Mouse (Mus musculus) telencephalon, adult 2 months (tissue): ENCODE measurements around the gene Plcd1.

Experiments
- DNase-seq: peaks from one replicate; pipeline ENCODE4 v3.0.0-alpha.2; 2011; ENCODE audit warnings: low read depth, low spot score

Plcd1 gene

DNA sequence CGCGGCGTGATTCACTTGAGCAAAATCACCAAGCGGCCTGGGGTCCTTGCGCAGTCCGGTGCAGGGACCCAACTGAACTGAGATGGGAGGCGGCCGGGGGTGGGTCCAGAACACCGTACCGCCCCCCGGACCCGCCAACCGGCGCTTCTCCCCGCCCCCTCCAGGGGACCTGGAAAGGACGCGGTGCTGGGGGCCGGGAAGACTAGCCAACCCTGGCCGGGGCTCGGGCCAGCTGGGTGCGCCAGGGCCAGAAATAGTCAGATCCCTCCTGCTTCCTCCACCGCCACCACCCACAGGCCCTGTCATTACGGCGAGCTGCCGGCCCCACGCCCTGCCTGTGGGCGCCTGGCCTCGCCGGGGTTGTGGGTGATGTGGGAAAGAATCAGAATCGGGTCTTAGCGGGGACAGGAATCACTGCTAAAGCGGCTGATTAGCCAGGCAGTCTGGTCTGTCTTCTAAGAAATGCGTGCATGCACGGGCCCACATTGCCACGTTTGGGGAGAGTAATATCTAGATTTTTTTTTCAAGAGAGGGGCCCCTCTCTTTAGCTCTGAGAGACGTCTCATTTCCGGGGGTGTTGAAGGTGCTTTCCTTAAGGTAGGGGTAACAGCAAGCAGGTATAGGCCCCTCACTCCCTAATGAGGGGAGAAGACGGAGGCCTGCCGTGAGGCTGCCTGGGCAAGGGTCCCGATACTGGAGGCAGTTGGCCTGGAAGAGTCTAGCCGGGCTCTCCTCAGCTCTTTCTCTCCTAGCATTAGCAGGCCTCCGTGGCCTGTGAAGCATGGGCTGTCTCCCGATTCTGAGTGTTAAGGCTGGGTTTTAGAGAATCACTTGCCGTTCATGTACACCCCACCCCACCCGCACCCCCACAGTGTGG is at the start of gene Plcd1:
Gene Plcd1 (minus strand): TSS at position 84 of the 877 bp plus-strand sequence.
- peak; percentile 33 for DNase-seq

DNA sequence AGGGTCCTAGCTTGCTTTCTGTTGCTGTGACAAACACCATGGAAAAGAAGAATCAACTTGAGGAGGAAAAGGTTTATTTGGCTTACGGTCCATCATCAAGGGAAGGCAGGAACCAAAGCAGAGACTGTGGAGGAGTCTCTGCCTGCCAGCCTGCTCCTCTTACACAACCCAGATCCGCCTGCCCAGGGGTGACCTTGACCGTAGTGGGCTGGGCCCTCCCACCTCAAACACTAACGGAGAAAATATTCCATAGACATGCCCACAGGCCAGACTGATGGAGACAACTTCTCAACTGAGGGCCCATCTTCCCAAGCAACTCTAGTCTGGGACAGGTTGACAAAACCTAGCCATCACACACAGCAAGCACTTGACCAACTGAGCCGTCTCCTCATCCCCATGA is 48.8 kb upstream of the Plcd1 start:
- DNase-seq = no peak

DNA sequence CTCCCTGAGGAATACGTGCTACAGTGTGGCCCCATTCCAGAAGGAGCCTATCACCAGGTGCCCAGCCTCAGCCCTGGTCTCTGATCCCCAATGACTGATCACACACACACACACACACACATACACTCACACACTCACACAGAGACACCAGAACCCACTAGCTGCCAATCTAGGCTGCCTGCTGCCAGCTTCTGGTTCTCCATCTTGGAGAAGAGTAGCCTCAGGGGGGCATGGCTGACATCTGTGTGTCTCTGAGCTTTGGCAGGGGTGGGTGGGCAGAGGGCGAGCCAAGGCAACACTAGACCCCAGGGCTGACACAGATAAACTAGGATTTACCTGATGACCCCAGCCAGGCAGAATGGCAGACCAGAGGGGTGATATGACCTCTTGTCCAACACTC is 45.5 kb upstream of the Plcd1 start:
- DNase-seq = no peak

DNA sequence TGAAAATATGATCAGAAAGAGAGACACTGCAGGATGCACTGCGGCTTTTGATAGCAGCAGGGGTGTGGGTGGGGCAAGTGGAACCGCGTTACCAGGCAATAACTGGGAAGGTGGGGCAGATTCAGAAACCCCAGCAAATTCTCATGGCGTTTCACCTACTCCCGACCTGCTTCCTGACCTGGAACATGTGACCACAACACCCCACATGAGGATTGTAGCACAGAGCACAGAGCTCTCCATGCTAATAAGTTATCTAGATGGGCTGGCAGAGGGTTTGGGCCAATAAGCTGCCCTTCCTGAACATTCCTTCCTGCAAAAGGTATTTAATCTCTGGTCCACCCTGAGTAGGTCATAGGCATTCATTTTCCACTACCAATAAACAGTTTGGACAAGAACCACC is 37.4 kb upstream of the Plcd1 start:
- no peak for DNase-seq

DNA sequence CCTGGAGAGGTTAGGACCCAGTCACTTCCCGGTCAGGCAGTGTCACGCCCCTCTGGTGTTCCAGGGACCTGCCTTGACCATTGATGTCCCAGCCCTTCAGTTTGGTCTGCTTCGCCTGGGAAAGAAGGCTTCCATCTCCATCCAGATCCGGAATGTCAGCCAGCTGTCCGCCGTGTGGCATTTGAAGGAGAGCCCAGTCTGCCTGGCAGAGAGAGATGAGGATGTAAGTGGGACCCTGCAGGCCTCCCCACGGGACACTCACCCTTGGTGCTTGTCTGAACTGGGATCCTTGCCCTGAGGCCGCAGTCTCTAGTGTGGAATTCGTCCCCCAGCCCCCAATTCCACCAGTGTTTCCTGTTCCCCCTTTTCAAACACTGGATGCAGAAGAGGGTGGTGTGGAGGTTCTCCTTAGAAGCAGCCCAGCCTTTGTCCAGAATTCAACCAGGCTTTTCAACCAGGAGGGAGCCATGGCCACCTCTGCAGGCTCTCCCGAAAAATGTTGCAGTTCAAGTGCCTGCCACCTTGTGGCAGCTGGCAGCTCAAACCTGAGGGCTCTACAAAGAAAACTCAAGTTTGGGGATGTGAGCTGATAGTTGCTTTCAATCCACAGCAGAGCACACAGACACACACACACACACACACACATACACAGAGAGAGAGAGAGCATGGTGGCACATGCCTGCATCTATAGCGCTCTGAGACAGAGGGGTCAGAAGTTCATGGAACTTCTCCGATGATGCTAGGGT is 35.3 kb upstream of the Plcd1 start:
- no peak for DNase-seq

DNA sequence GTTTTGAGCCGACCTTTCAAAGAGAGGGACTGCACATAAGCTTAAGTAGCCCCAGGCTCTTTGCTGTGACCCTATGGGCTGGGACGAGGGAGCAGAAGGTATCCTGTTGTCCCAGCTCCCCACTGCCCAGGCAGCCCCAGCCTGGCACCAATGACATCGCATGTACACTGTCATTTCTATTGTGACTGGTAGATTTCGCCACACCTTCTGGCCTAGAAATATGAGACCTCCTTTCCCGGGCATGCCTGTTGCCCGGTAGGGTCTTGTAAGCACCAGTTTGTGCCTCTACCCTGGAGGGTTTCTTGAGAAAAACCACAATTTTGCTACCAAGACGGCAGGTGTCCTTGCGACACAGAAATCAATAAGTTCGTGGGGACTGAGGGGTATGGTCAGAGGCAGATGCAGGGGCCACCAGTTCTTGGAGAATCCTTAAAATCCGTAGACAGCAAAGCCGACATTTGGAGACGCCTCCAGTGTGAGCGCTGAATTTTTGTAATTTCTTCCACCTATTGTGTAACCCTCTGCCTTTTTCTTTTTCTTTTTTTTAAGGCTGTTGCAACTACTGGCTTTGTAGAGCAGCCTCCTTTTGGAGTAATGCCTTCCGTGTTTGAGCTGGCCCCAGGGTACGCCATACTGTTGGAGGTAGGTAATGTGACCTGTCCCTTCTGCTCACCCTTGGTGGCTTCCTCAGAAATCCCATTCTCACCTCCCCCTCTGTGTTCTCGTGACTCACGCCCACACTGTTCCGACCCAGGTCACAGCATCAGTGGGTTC is 29.5 kb upstream of the Plcd1 start:
- DNase-seq = no peak

DNA sequence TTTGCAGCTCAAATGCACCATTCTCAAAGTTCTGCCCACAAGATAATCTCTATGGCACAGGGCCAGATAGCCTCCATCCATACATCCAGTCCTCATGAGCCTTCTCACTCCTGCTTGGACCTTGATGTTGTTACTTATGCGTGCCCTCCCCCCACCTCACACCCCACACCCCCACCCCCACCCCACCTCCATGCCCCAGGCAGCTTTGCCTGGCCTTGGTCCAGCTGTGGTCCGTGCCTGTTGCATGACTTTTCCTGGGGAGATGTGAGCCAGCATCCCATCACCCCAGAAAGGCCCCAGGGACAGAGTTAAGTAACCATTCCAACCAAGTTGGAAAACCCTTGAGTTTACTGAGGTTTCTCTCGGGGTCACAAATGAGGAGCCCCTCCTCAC is 26.9 kb upstream of the Plcd1 start:
- DNase-seq = no peak

DNA sequence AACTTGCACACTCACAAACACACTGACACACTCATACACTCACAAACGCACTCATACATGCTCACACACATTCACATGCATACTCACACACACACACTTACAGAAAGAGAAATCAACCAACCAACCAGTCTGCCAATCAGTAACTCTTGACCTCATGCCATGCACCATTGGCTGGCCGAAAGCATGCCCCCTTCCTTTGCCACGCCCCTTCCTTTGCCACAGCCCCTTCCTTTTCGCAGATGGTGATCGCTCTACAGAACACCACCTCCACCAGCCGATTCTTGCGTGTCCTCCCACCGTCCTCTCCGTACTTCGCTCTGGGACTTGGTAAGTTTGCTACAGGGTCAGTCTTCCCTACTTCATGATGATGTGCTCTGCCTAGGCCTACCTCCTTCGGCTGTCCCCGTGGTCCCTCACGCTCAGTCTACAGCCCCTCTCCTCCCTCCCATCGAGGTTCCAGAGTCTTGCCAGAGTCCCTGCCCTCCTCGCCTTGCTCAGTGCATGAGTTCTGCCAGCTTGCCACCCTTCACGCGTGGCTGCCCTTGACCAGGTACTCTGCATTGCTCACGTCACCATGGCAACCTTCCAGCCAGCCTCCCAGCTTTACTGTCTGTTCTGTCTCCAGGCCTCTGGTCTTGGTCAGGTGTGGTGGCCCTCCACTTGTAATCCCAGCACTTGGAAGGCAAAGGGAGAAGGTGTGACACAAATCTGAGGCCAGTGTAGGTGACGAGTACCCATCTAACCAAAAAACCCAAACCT is 26.3 kb upstream of the Plcd1 start:
- no peak for DNase-seq

DNA sequence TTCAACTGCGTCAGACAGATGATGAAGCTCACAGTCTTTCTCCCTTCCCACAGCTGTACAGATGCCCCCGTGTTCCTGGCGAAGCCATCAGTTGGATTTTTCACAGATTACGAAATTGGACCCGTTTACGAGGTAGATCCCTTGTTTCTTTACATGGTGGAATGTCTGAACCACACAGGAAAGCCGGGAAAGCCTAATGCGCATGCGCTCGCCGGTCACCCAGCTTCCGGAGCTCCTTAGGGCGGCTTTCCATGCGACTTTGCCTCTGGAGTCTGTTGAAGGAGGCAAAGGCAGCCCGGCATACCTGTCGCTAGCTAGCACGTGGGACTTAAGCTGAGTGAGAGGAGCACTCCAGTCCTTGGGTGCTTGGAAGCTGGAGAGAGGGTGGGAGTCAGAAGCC is 21.6 kb upstream of the Plcd1 start:
- no peak for DNase-seq

DNA sequence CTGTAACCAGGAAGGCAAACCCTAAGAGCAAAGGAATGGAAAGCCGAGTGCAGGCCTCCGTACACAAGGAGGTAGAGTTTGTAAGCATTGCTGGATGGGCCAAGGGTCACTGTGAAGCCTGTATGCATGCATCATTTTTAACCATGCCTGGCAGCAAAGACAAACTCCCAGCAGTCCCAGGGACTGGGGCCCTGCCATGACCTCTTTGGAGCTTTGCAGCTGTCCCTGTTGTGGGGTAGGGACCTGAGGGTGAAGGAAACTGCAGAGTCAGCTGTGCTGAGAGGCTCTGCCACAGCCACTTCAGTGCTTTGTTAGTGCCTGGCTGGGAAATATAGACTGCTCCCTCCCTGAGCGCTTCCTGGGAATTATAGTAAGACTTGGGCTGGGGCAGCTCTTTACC is 17.3 kb upstream of the Plcd1 start:
- DNase-seq = no peak

DNA sequence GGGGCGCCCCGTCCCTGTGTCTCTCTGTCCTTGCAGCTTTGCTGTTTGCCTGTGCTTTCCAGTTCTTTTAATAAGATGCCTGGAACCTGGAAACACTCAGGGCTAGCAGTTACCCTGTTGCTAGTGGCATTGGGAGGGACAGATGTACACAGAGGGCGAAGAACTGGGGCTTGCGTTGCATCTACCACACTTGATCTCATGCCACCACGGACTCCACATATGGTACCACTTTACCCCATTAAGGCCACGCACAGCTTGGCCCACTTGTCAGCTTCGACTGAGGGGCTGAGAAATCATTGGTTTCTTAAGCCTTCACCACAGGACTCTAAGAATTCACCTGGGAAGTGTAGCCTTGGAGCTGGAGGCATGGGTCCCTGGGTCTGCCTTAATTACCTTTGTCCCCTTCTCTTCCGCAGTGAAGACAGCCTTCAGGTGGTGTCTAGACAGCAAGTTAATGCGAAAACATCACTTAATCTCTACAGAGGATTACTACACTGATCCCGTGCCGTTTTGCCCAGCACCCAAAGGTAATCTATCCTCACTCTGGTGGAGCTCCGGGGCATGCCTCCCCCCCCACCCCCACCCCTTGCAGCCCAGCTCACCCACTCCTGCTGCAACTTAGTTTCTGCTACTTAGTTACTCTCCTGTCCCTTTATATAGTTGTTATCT is 16.5 kb upstream of the Plcd1 start:
- no peak for DNase-seq

DNA sequence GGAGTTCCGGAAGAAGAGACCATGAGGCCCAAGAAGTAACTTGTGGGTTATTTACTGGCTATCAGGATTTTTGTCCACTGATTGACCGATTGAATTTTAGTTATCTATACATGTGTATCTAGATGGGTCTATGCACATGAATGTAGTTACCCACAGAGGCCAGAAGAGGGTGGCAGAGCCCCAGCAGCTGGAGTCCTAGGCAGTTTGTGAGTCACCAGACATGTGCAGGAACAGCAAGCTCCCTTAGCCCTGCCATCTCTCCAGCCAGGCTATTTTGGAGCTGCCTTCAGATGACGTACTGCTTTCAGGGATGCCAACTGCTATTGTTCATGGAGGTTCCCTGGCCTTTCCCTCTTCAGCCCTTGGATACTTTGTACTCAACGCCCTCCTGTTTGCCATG is 14.3 kb upstream of the Plcd1 start:
- no peak for DNase-seq

DNA sequence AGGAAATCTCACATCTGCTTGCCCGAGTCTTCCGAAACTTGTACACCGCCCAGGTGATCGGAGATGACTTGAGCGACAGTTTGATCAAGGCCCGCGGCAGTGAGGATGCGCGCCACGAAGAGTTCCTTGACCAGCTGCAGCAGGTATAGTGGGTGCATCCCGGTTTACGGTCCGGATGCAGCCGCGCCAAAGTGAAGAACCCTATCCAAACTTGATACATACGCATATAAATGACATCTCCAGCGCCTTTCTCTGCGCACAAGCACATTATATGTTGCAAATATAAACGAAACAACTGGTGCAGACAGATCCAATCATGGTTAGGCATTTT is 9.4 kb upstream of the Plcd1 start:
- DNase-seq = no peak

DNA sequence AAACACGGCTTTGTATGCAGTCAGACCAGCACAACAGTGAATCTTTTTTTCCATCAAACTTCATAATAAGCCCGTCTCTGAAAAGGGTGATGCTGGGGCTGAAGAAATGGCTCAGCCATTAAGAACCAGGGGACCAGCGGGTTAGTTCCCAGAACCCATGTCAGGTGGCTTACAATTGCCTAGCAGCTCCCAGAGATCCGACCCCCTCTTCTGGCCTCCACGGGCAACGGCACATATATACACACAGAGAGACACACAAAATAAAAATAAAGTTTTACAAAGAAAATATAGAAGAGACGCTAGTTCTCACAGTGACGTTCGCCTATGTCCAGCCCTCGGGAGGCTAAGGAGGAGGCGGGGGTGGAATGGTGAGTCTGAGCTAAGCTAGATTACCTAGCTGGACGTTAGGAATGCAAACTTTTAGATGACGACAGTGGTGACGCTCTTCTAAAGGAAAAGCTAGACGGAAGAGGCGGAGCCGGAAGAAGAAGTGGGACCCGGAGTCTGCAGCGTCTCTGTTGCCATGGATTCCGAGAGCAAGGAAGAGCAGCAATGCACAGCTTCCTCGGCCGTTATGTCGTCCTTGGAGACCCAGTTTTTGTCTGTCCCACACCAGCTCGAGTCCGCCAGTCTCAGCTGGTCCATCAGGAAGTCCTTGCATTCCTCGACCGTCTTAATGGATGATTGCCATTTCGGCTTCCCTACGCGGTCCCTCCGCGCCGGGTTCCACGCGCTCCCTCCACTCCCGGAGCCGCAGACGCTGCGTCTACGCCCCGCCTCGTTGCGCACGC is 8.9 kb upstream of the Plcd1 start, which contains the start of gene Dlec1:
Gene Dlec1 (plus strand): TSS at position 487 of the 791 bp plus-strand sequence.
- peak; percentile 91 for DNase-seq

DNA sequence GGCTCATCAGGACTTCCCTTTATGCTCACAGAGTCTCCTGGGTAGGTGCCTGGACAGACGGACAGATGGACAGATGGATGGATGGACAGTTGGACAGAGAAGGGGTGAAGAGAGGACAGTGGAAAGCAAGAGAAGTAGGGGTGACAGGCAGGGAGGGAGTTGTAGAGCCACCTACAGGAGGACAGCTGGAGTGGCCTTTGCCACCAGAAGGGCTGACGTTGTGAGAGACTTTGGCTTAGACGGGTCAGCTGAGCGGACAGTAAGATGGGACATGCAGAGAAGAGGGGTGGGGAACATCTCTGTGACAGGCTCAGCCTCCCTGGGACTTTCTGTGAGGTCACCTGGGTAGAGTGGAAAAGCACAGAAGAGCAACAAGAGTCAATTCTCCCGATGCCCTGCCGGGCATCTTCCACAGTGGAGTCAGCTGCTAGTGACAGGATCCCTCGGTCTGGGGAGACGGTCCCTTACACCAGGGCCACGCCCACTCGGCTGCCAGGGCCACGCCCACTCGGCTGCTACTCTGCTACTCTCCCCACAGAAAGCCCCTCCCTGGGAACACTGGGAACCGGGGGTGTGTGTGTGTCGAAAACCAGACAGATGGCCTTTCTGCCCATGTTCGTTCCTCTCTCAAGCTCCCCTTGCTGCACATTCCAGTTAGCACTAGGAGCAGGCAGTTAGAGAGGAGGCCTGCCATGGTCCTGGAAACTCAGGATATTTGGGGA is 7.0 kb upstream of the Plcd1 start:
- no peak for DNase-seq

DNA sequence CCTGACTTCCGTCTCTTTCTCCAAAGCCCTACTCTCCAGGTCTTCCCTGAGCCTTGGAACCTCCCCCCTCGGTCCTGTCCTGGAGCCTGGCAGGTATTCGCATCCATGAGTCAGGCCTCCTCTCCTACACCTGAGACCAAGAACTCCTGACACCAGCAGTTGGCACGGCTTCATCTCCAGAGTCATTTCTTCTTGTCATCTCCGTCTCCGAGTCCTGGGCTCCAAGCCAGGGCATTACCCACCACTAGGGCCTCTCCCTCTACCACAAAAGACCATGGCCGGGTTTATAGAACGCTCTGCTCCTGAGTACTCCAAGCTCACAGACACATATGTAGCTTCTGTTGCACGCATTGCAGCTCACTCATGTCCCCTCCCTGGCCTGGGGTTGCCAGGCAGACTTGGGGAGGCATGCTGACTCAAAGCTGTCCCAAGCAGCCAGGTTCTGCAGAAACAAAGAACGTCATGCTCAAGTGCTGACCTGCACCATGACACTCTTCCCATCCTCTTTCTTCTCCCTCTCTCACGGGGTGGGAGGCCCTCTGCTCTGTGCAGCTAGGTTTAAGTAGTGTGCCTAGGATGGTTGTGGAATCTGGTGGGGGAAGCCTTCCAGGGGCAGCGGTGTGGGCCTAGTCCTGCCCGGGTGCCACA is 1.3 kb upstream of the Plcd1 start:
- no peak for DNase-seq

DNA sequence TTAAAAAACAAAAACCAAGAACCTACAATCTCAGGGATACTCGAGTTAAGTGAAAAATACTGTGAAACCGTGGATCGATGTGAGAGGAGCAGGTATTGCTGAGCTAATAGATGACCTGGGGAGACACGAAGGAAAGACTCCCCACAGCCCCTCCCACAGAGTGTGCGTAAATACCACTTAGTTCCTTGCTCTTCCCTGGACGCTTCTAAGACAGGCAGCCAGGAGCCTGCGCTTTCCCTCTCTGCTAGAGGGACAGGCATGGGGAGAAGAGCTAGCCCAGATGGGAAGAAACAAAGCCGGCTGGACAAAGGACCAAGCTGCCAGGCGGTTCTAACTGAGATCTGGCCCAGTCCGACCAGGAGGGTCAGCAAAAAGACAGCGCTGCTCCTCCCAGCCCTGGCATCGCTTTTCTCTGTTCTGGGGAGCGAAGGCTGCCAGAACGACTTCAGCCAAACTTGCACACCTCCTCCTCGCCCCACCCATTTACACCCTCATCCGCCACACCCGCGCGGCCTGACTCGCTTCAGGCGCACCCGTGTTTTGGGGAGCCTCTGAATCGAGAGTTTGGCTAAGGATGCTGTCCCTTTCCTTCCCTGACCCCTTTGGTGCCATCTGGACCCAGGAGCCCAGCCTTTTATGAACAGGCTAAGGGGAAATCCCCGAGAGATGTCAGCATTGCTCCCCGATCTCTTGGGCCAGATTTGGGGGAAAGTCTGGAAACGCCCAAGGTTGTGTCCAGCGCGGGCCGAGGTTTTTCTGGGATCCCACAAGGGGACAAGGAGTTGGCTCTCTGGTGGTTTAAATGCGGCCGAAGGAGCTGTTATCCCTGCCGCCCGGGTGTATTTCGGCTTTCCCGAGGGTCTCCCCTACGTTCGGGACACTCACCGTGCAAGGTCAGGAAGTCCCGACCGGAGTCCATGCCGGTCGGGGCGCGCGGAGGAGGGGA is 556 bp downstream of the Plcd1 start:
- DNase-seq = no peak
